Mouse (Mus musculus) MEL (cell line): ENCODE results near the gene Rab42.

Experiments
- CHD2 ChIP-seq: IDR thresholded peaks from 2 replicates; pipeline ENCODE4 v1.6.1; 2011; ENCODE audit warnings: low read length, improper control_type of control experiment
- CTCF ChIP-seq, 3 experiments: IDR thresholded peaks in 2 of 3; conservative IDR thresholded peaks in 1 of 3; 2 replicates each; pipeline ENCODE4 v1.5.1; 2011 to 2012; ENCODE audit warnings: low read length in 3 of 3, low read depth in 2 of 3, mild to moderate bottlenecking in 2 of 3, improper control_type of control experiment in 1 of 3, inconsistent platforms in 1 of 3, mixed read lengths in 1 of 3, moderate library complexity in 1 of 3; ENCODE audit not compliant: control insufficient read depth in 1 of 3, insufficient read depth in 1 of 3, poor library complexity in 1 of 3, severe bottlenecking in 1 of 3
- EP300 ChIP-seq, 2 experiments: IDR thresholded peaks; 2 replicates each; pipeline ENCODE4 v1.6.1; 2011; ENCODE audit warnings: improper control_type of control experiment in 2 of 2, low read length in 2 of 2, low read depth in 1 of 2, mild to moderate bottlenecking in 1 of 2
- ETS1 ChIP-seq: IDR thresholded peaks from 2 replicates; pipeline ENCODE4 v1.6.1; 2012; ENCODE audit warnings: low read depth, mild to moderate bottlenecking, inconsistent platforms, low read length, improper control_type of control experiment, moderate library complexity
- GABPA ChIP-seq: IDR thresholded peaks from 2 replicates; pipeline ENCODE4 v1.6.1; 2012; ENCODE audit warnings: low read depth, mild to moderate bottlenecking, inconsistent platforms, low read length, improper control_type of control experiment, moderate library complexity
- MAX ChIP-seq: IDR thresholded peaks from 2 replicates; pipeline ENCODE4 v1.6.1; 2011; ENCODE audit warnings: low read length, improper control_type of control experiment
- POLR2A ChIP-seq, 2 experiments: IDR thresholded peaks; 2 replicates each; pipeline ENCODE4 v1.6.1; 2011 to 2012; ENCODE audit warnings: low read length in 2 of 2, mild to moderate bottlenecking in 2 of 2, control low read depth in 1 of 2, improper control_type of control experiment in 1 of 2, low read depth in 1 of 2, moderate library complexity in 1 of 2; ENCODE audit not compliant: control insufficient read depth in 1 of 2, insufficient read depth in 1 of 2, poor library complexity in 1 of 2
- POLR2AphosphoS2 ChIP-seq: IDR thresholded peaks from 2 replicates; pipeline ENCODE4 v1.6.1; 2011; ENCODE audit warnings: low read length, improper control_type of control experiment
- SMC3 ChIP-seq: IDR thresholded peaks from 2 replicates; pipeline ENCODE4 v1.6.1; 2011; ENCODE audit warnings: low read depth, low read length, improper control_type of control experiment
- TAL1 ChIP-seq: IDR thresholded peaks from 2 replicates; pipeline ENCODE4 v1.6.1; 2012; ENCODE audit warnings: mild to moderate bottlenecking, inconsistent platforms, low read length, moderate library complexity, mixed read lengths
- UBTF ChIP-seq: IDR thresholded peaks from 2 replicates; pipeline ENCODE4 v1.6.1; 2012; ENCODE audit warnings: low read depth, mild to moderate bottlenecking, inconsistent platforms, low read length, improper control_type of control experiment, moderate library complexity, borderline replicate concordance; ENCODE audit not compliant: insufficient read depth
- USF1 ChIP-seq: IDR thresholded peaks from 2 replicates; pipeline ENCODE4 v1.6.1; 2014; ENCODE audit warnings: low read depth, mild to moderate bottlenecking, inconsistent platforms, low read length, improper control_type of control experiment, moderate library complexity
- ZNF384 ChIP-seq: IDR thresholded peaks from 2 replicates; pipeline ENCODE4 v1.6.1; 2012; ENCODE audit warnings: low read depth, mild to moderate bottlenecking, inconsistent platforms, low read length, improper control_type of control experiment

GRCm38 (mm10) chr4:132266835-132267349, 36.3 kb downstream of the Rab42 start:
- no peak for TF ChIP-seq EP300 (IDR thresholded peaks at IDR 0.05; ENCODE audit: low read depth in 1 of 2, low read length in 2 of 2)
- no peak for TF ChIP-seq USF1
- TF ChIP-seq CTCF (IDR thresholded peaks at IDR 0.05 in 2 of 3, conservative IDR thresholded peaks at IDR 0.05 in 1 of 3; ENCODE audit: control insufficient read depth in 1 of 3, insufficient read depth in 1 of 3, low read depth in 2 of 3, low read length in 3 of 3, poor library complexity in 1 of 3, severe bottlenecking in 1 of 3): no peak
- no peak for TF ChIP-seq MAX
- no peak for TF ChIP-seq POLR2A (IDR thresholded peaks at IDR 0.05; ENCODE audit: control insufficient read depth in 1 of 2, insufficient read depth in 1 of 2, low read depth in 1 of 2, low read length in 2 of 2, poor library complexity in 1 of 2)
- TF ChIP-seq ZNF384: no peak
- TF ChIP-seq TAL1: no peak
- TF ChIP-seq SMC3: no peak
- no peak for TF ChIP-seq POLR2AphosphoS2
- TF ChIP-seq ETS1: no peak
- TF ChIP-seq GABPA: no peak
- TF ChIP-seq UBTF: no peak
- TF ChIP-seq CHD2: no peak
